Mouse (Mus musculus): Measurements from ENCODE around the gene Hdac9. TPM values are rescaled to one million over a fixed set of nuclear protein-coding genes. Genes with fewer than 3 reads are reported as not detected.

Gene Hdac9
- polyA plus RNA-seq, 1 experiment from 2014 or later = 14.8 TPM

GRCm38 (mm10) chr12:34797389-34797788 lies 119.5 kb downstream of the Hdac9 start:
- DNase-seq (ENCODE audit: low spot score) = no peak
- WGBS = 76% methylated on average over 2 of the region's 2 CpGs

DNA sequence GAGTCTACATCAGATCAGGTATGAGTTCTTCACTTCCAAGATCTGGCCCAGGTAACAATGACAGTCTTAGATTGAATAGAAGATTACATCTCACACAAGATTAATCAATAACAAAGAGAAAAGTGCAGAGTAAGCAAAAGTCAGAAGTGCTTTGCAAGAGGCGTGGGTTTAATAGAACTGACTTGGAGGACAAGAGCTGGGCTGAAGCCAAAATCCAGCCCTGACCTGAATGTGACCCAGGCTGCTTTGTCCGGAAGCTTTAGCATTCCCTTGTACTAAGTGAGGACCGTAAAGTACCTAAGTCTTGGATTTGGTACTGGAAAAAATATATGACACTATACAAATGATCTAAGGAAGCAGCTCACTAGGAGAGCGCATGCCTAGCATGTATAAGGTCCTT lies 121.4 kb downstream of the Hdac9 start:
- no peaks in the 10 kb centered on the region for H3K36me3 ChIP-seq
- no peak overlapping the region for H3K27ac ChIP-seq
- H3K9me3 ChIP-seq = no peaks in the 10 kb centered on the region
- no peaks in the 10 kb centered on the region for H3K27me3 ChIP-seq (ENCODE audit: insufficient read depth, poor library complexity, severe bottlenecking)
- DNase-seq (ENCODE audit: low spot score) = no peak
- no peak overlapping the region for H3K4me3 ChIP-seq
- WGBS = 82% methylated on average over 4 of the region's 4 CpGs
- peaks cover 7% of the 10 kb centered on the region; the same call in 1 of the 2 replicates for H3K4me1 ChIP-seq

More at GRCm38 (mm10) chr12:34797389-34797788, 119.5 kb downstream of the Hdac9 start:
- H3K27ac ChIP-seq = no peak overlapping the region
- no peaks in the 10 kb centered on the region for H3K4me1 ChIP-seq
- no peaks in the 10 kb centered on the region for H3K36me3 ChIP-seq
- H3K27me3 ChIP-seq (ENCODE audit: insufficient read depth, poor library complexity, severe bottlenecking) = no peaks in the 10 kb centered on the region
- H3K9me3 ChIP-seq = no peaks in the 10 kb centered on the region
- no peak overlapping the region for H3K4me3 ChIP-seq

DNA sequence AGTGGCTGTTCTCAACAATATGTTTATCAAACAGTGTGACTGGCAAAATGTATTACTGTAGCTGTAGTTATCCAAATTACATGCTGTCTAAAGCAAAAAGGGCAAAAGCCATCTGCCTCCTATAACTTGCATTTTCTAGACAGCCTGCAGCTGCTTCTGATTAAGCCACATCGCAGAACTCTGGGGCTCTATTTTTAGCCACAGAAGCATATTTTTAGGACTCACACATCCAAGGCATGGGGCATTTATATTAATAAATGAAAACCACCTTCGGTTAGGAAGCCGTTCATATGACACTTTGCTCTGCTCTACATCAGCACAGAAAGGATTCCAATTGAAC lies 124.8 kb downstream of the Hdac9 start:
- 58% methylated on average over 3 of the region's 3 CpGs for WGBS
- H3K4me3 ChIP-seq = no peak overlapping the region
- no peaks in the 10 kb centered on the region for H3K27me3 ChIP-seq (ENCODE audit: insufficient read depth, poor library complexity, severe bottlenecking)
- H3K4me1 ChIP-seq = peaks cover 7% of the 10 kb centered on the region; the same call in 1 of the 2 replicates
- no peaks in the 10 kb centered on the region for H3K9me3 ChIP-seq
- no peak for DNase-seq (ENCODE audit: low spot score)
- no peak overlapping the region for H3K27ac ChIP-seq
- no peaks in the 10 kb centered on the region for H3K36me3 ChIP-seq

DNA sequence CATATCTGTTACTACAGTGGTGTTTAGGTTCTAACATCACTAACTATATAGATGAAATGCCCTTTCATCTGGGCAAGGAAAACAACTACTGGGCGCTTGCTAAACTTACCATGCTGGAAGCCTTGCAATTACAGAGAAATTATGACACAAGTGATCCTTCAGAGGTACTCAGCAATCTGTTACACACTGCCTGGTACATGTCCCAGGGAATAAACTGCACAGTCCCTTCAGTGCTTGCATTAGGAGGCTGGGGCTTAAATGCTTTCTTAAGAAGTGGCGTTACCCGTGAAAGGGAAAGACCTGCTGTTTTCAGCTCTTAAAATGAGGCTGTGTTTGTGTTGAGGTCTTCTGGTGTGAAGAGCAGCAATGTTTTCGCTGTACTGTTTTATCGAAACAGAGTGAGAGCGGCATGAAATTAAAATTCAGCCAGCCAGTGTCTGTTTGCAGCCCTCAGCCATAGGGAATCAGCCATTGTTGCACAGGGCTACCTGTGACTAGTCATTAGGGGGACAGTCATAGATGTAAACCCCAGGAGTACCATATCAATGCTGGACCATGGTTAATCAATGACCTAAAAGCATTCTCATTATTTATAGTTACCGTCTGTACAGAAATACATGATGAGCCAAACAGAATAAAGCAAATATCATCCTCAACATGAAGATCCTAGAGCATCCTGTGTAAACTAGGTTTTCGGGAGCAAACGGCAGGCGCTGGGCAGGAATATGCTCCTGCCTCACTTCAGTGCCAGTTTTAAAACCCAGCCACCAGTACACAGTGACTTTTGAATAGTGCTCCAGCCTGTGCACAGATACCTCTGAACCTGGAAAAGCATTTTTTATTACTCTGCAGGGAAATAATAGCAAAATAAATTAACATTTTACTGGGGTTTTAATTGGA lies 125.4 kb downstream of the Hdac9 start:
- 89% methylated on average over 10 of the region's 10 CpGs for WGBS
- Histone ChIP-seq H3K4me1 (peaks cover 7% of the 10 kb centered on the region; the same call in 1 of the 2 replicates), H3K27me3 (ENCODE audit: insufficient read depth, poor library complexity, severe bottlenecking) (no peaks in the 10 kb centered on the region), H3K27ac (no peak overlapping the region), H3K4me3 (no peak overlapping the region), H3K36me3 (no peaks in the 10 kb centered on the region), H3K9me3 (no peaks in the 10 kb centered on the region)
- DNase-seq (ENCODE audit: low spot score) = no peak

GRCm38 (mm10) chr12:34789031-34789982 lies 127.6 kb downstream of the Hdac9 start:
- Histone ChIP-seq H3K4me3 (no peak overlapping the region), H3K9me3 (no peaks in the 10 kb centered on the region), H3K36me3 (no peaks in the 10 kb centered on the region), H3K27me3 (ENCODE audit: insufficient read depth, poor library complexity, severe bottlenecking) (no peaks in the 10 kb centered on the region), H3K27ac (no peak overlapping the region), H3K4me1 (peaks cover 7% of the 10 kb centered on the region; the same call in 1 of the 2 replicates)
- 85% methylated on average over 10 of the region's 10 CpGs for WGBS
- DNase-seq (ENCODE audit: low spot score) = no peak

GRCm38 (mm10) chr12:34787380-34787779 lies 129.5 kb downstream of the Hdac9 start:
- H3K27ac ChIP-seq = no peak overlapping the region
- H3K4me3 ChIP-seq = no peak overlapping the region
- H3K9me3 ChIP-seq = no peaks in the 10 kb centered on the region
- H3K27me3 ChIP-seq (ENCODE audit: insufficient read depth, poor library complexity, severe bottlenecking) = no peaks in the 10 kb centered on the region
- peaks cover 7% of the 10 kb centered on the region; the same call in 1 of the 2 replicates for H3K4me1 ChIP-seq
- H3K36me3 ChIP-seq = no peaks in the 10 kb centered on the region
- no peak for DNase-seq (ENCODE audit: low spot score)

- no peak for DNase-seq (ENCODE audit: low spot score)
- Histone ChIP-seq H3K27me3 (ENCODE audit: insufficient read depth, poor library complexity, severe bottlenecking) (no peaks in the 10 kb centered on the region), H3K36me3 (no peaks in the 10 kb centered on the region), H3K4me1 (no peaks in the 10 kb centered on the region), H3K27ac (no peak overlapping the region), H3K4me3 (no peak overlapping the region), H3K9me3 (no peaks in the 10 kb centered on the region)
- WGBS = 79% methylated on average over 6 of the region's 6 CpGs
Observed at GRCm38 (mm10) chr12:34783574-34783973, 133.3 kb downstream of the Hdac9 start.

DNA sequence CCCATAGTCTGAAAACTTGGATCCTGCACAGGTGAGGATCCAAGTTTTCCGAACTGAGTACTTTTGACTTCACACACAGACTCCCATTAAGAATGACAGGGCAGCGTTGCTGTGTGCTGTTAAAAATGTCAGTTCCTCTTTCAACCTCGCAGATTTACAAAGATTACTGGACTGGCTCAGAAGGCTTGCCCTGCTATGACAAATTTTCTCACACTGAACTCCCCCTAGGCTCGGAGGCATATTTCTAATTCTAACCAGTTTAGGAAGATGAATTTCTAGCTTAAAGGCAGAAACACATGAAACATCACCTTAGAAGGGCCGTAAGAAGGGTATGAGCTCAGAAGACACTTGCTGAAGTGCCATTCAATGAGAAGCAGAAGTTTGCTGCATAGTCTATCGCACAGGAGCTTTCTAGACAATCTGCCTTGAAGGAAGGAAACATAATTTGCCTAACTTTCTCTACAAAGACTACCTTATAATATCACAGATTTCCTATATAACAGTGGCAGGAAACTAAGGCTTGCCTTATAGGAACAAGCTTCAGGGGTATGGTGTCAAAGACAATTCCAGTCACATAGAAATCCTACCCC lies 137.4 kb downstream of the Hdac9 start:
- no peak overlapping the region for H3K4me3 ChIP-seq
- DNase-seq (ENCODE audit: low spot score) = no peak
- no peak overlapping the region for H3K27ac ChIP-seq
- no peaks in the 10 kb centered on the region for H3K36me3 ChIP-seq
- no peaks in the 10 kb centered on the region for H3K9me3 ChIP-seq
- no peaks in the 10 kb centered on the region for H3K27me3 ChIP-seq (ENCODE audit: insufficient read depth, poor library complexity, severe bottlenecking)
- WGBS = 77% methylated on average over 6 of the region's 6 CpGs
- no peaks in the 10 kb centered on the region for H3K4me1 ChIP-seq

DNA sequence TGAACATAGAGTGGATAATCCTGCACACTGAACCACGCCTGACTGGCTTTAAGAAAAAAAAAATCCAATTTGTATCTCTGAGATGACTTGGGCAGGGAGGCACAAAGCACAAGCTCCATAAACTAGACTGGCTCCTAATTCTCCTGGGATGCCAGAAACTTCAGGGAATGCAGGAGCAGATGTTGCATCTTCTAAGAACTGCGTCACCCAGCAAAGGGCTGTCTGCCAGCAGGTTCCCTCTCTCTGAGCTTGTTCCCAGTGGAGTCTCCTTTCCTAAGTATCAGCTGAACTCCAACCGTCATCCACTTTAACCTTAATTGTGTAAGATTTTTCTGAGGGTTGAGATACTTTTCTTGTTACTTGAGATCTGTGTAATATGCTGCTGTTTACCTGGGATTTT lies 140.7 kb downstream of the Hdac9 start:
- Histone ChIP-seq H3K27me3 (ENCODE audit: insufficient read depth, poor library complexity, severe bottlenecking) (no peaks in the 10 kb centered on the region), H3K4me3 (no peak overlapping the region), H3K36me3 (no peaks in the 10 kb centered on the region), H3K27ac (no peak overlapping the region), H3K9me3 (no peaks in the 10 kb centered on the region), H3K4me1 (no peaks in the 10 kb centered on the region)
- no peak for DNase-seq (ENCODE audit: low spot score)
- 78% methylated on average over 3 of the region's 3 CpGs for WGBS

GRCm38 (mm10) chr12:34774071-34774470 lies 142.8 kb downstream of the Hdac9 start:
- H3K4me3 ChIP-seq = no peak overlapping the region
- WGBS = 81% methylated on average over 5 of the region's 5 CpGs
- no peak for DNase-seq (ENCODE audit: low spot score)
- H3K36me3 ChIP-seq = no peaks in the 10 kb centered on the region
- H3K4me1 ChIP-seq = no peaks in the 10 kb centered on the region
- H3K27me3 ChIP-seq (ENCODE audit: insufficient read depth, poor library complexity, severe bottlenecking) = no peaks in the 10 kb centered on the region
- H3K27ac ChIP-seq = no peak overlapping the region
- no peaks in the 10 kb centered on the region for H3K9me3 ChIP-seq

- H3K9me3 ChIP-seq = no peaks in the 10 kb centered on the region
- no peaks in the 10 kb centered on the region for H3K36me3 ChIP-seq
- H3K27ac ChIP-seq = no peak overlapping the region
- DNase-seq (ENCODE audit: low spot score) = no peak
- 75% methylated on average over 6 of the region's 6 CpGs for WGBS
- no peaks in the 10 kb centered on the region for H3K27me3 ChIP-seq (ENCODE audit: insufficient read depth, poor library complexity, severe bottlenecking)
- no peaks in the 10 kb centered on the region for H3K4me1 ChIP-seq
- H3K4me3 ChIP-seq = no peak overlapping the region
Observed at GRCm38 (mm10) chr12:34767226-34767775, 149.6 kb downstream of the Hdac9 start.

- H3K4me1 ChIP-seq = no peaks in the 10 kb centered on the region
- H3K4me3 ChIP-seq = no peak overlapping the region
- WGBS = 70% methylated on average over 2 of the region's 2 CpGs
- no peaks in the 10 kb centered on the region for H3K36me3 ChIP-seq
- DNase-seq (ENCODE audit: low spot score) = no peak
- no peaks in the 10 kb centered on the region for H3K27me3 ChIP-seq (ENCODE audit: insufficient read depth, poor library complexity, severe bottlenecking)
- H3K9me3 ChIP-seq = no peaks in the 10 kb centered on the region
- H3K27ac ChIP-seq = no peak overlapping the region
Observed at GRCm38 (mm10) chr12:34747266-34747665, 169.6 kb downstream of the Hdac9 start.
